Mouse (Mus musculus) small intestine, adult 2 months (tissue): Measurements from ENCODE around the gene Plekhh3. TPM values are rescaled to one million over a fixed set of nuclear protein-coding genes. Genes with fewer than 3 reads are reported as not detected.
"Not testable (repeated sequence)": the region's sequence is repeated elsewhere in the genome, so short reads cannot be mapped to it uniquely, and the experiment has no call there.

ENCODE experiments used
- H3K27ac ChIP-seq: fragments of 200-500 bp; 2 replicates; pipeline ENCODE4 v1.5.1; 2012; ENCODE audit warnings: low read depth, low read length, control low read depth, inconsistent platforms; ENCODE audit not compliant: insufficient read depth
- H3K27me3 ChIP-seq: fragments of 200-500 bp; 2 replicates; pipeline ENCODE4 v1.6.1; 2012; ENCODE audit warnings: mild to moderate bottlenecking, moderate library complexity, low read length, inconsistent platforms; ENCODE audit not compliant: control insufficient read depth, insufficient read depth
- H3K36me3 ChIP-seq: fragments of 200-500 bp; 2 replicates; pipeline ENCODE4 v1.6.1; 2012; ENCODE audit warnings: mild to moderate bottlenecking, low read length, control low read depth, inconsistent platforms; ENCODE audit not compliant: control insufficient read depth, insufficient read depth
- H3K4me1 ChIP-seq: fragments of 200-500 bp; 2 replicates; pipeline ENCODE4 v1.6.1; 2012; ENCODE audit warnings: low read length, inconsistent platforms, mixed read lengths; ENCODE audit not compliant: control insufficient read depth, insufficient read depth, insufficient read length
- H3K4me3 ChIP-seq: fragments of 200-500 bp; 2 replicates; pipeline ENCODE4 v1.5.1; 2012; ENCODE audit warnings: low read depth, mild to moderate bottlenecking, control low read depth, inconsistent platforms, low read length, moderate library complexity
- CTCF ChIP-seq: fragments of 200-500 bp; IDR thresholded peaks from 2 replicates; pipeline ENCODE4 v1.5.1; 2012; ENCODE audit warnings: low read depth, mild to moderate bottlenecking, control low read depth, inconsistent platforms, low read length, moderate library complexity, mixed read lengths; ENCODE audit not compliant: insufficient replicate concordance, insufficient read length; ENCODE audit errors: extremely low read depth
- POLR2A ChIP-seq: fragments of 200-500 bp; IDR thresholded peaks from 2 replicates; pipeline ENCODE4 v1.6.1; 2012; ENCODE audit warnings: low read depth, mild to moderate bottlenecking, control low read depth, inconsistent platforms, low read length, moderate library complexity
- WGBS: fragments of 180-500 bp; shearing (Covaris S2); methylation state at CpG from one replicate; pipeline ENCODE4 v1.1.7; 2018; 5-methylcytosine and 5-hydroxymethylcytosine counted together
- polyA plus RNA-seq: library from polyadenylated mRNA; depleted of rRNA; stranded (reverse); fragments of >200 nt; gene quantifications from 2 replicates; pipeline ENCODE4 v1.2.3, GENCODE M21; 2012

Gene Plekhh3
- polyA plus RNA-seq, 1 experiment, result 84.5 TPM

GRCm38 (mm10) chr11:101163476-101164350, 7.4 kb downstream of the Plekhh3 start:
- WGBS, result 77% methylated on average over 49 of the region's 49 CpGs
- H3K4me3 ChIP-seq, result no peak overlapping the region

GRCm38 (mm10) chr11:101162772-101163171, 8.4 kb downstream of the Plekhh3 start:
- no peak overlapping the region for H3K4me3 ChIP-seq
- H3K4me1 ChIP-seq, result peaks cover 25% of the 10 kb centered on the region
- no peak for TF ChIP-seq POLR2A
- TF ChIP-seq CTCF, result no peak
- peaks cover 53% of the 10 kb centered on the region for H3K36me3 ChIP-seq
- 82% methylated on average over 5 of the region's 5 CpGs for WGBS
- H3K27ac ChIP-seq, result peak overlapping the region; percentile 19; the same call in 1 of the 2 replicates
- H3K27me3 ChIP-seq, result no peaks in the 10 kb centered on the region

More at GRCm38 (mm10) chr11:101163476-101164350, 7.4 kb downstream of the Plekhh3 start:
- Histone ChIP-seq H3K4me1 (peaks cover 29% of the 10 kb centered on the region), H3K27ac (0 out of 2 replicates have a peak overlapping the region, but pooled peaks have one; percentile 25), H3K36me3 (peaks cover 59% of the 10 kb centered on the region), H3K27me3 (no peaks in the 10 kb centered on the region)
- TF ChIP-seq POLR2A (no peak), CTCF (no peak)

- WGBS, result 52% methylated on average over 5 of the region's 5 CpGs
- TF ChIP-seq POLR2A (no peak), CTCF (no peak)
These were observed 8.8 kb downstream of the Plekhh3 start for GRCm38 (mm10) chr11:101162301-101162700.

GRCm38 (mm10) chr11:101161551-101161950, 9.6 kb downstream of the Plekhh3 start:
- H3K27me3 ChIP-seq, result no peaks in the 10 kb centered on the region
- peaks cover 25% of the 10 kb centered on the region for H3K4me1 ChIP-seq
- 93% methylated on average over 15 of the region's 15 CpGs for WGBS
- H3K27ac ChIP-seq, result 0 out of 2 replicates have a peak overlapping the region, but pooled peaks have one; percentile 26
- H3K36me3 ChIP-seq, result peaks cover 45% of the 10 kb centered on the region
- no peak overlapping the region for H3K4me3 ChIP-seq
- TF ChIP-seq CTCF, result no peak
- TF ChIP-seq POLR2A, result no peak

More at GRCm38 (mm10) chr11:101162301-101162700, 8.8 kb downstream of the Plekhh3 start:
- Histone ChIP-seq H3K4me1 (peaks cover 25% of the 10 kb centered on the region), H3K27me3 (no peaks in the 10 kb centered on the region), H3K4me3 (no peak overlapping the region), H3K36me3 (peaks cover 48% of the 10 kb centered on the region), H3K27ac (peak overlapping the region; percentile 26; the same call in 1 of the 2 replicates)

GRCm38 (mm10) chr11:101160981-101161505, 10.1 kb downstream of the Plekhh3 start:
- not testable (repeated sequence) for H3K27me3 ChIP-seq, H3K4me3 ChIP-seq, H3K27ac ChIP-seq
- Histone ChIP-seq H3K36me3 (peaks cover 40% of the 10 kb centered on the region), H3K4me1 (peaks cover 27% of the 10 kb centered on the region)
- TF ChIP-seq CTCF, result peak; percentile 6; the same call in 1 of the 2 replicates
- 75% methylated on average over 8 of the region's 8 CpGs for WGBS

GRCm38 (mm10) chr11:101160151-101160550, 11.0 kb downstream of the Plekhh3 start:
- WGBS, result 78% methylated on average over 10 of the region's 10 CpGs
- peaks cover 32% of the 10 kb centered on the region for H3K4me1 ChIP-seq

GRCm38 (mm10) chr11:101155728-101156371, 15.3 kb downstream of the Plekhh3 start, which contains the start of gene Tubg2:
TSS of gene Tubg2 (plus strand) at chr11:101155907.
- no peak for TF ChIP-seq POLR2A
- TF ChIP-seq CTCF, result no peak
- Histone ChIP-seq H3K36me3 (no peaks in the 10 kb centered on the region), H3K27me3 (no peaks in the 10 kb centered on the region), H3K27ac (peak within 1 kb of the TSS; percentile 29), H3K4me3 (peak within 1 kb of the TSS; percentile 70), H3K4me1 (peaks cover 10% of the 10 kb centered on the region)
- WGBS, result 4% methylated on average over 36 of the region's 36 CpGs

More at GRCm38 (mm10) chr11:101160151-101160550, 11.0 kb downstream of the Plekhh3 start:
- peaks cover 35% of the 10 kb centered on the region for H3K36me3 ChIP-seq
- not testable (repeated sequence) for H3K27me3 ChIP-seq, H3K27ac ChIP-seq, H3K4me3 ChIP-seq
